Mouse (Mus musculus) brain, embryonic 14.5 days (tissue): ENCODE results near the gene Igf1r.

Experiments
- CTCF ChIP-seq: fragments of 200-500 bp; IDR thresholded peaks from 2 replicates; pipeline ENCODE4 v1.5.1; 2012; ENCODE audit warnings: inconsistent platforms, mild to moderate bottlenecking, moderate library complexity, borderline replicate concordance; ENCODE audit not compliant: insufficient read depth, insufficient read length; ENCODE audit errors: extremely low read depth
- POLR2A ChIP-seq: fragments of 200-500 bp; IDR thresholded peaks from 2 replicates; pipeline ENCODE4 v1.6.1; 2012; ENCODE audit warnings: mild to moderate bottlenecking, inconsistent platforms, borderline replicate concordance; ENCODE audit not compliant: poor library complexity, insufficient read depth, insufficient read length, severe bottlenecking; ENCODE audit errors: extremely low read depth

DNA sequence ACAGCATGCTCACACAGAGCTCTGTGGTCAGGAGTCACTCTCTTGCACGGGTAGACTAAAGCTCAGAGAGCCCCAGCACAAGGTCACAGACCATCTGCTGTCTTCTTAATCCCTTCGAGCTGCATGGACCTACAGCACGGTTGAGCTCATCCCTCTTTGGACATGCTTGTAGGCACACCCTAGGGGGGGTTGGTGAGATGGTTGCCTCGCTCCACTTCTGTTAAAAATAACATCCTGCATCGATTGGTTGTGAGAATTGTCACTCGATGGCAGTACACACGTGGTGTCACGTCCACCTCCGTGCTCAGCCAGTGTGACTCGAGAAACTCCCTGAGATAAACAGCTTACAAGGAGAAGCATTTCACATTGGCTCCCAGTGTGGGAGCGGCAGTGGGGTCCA is 266.3 kb downstream of the Igf1r start:
- TF ChIP-seq CTCF (no peak), POLR2A (no peak)
